Mouse (Mus musculus) kidney, embryonic 14.5 days (tissue): ENCODE measurements around the gene Adh4. TPM values are rescaled to one million over a fixed set of nuclear protein-coding genes. Genes with fewer than 3 reads are reported as not detected.

Experiments
- ATAC-seq: fragments of 200-750 bp; cut with Nextera tagmentation; 2 replicates; pipeline ENCODE4 v1.8.0; 2017; ENCODE audit warnings: moderate number of reproducible peaks, mild to moderate bottlenecking, moderate TSS enrichment, moderate library complexity; ENCODE audit not compliant: low FRiP score, low TSS enrichment
- H3K27ac ChIP-seq: fragments of 300-500 bp; sonication (generic); 2 replicates; pipeline ENCODE4 v1.5.1; 2014; ENCODE audit warnings: low read depth, mild to moderate bottlenecking, low read length, moderate library complexity, mixed read lengths
- H3K27me3 ChIP-seq: fragments of 300-500 bp; sonication (generic); 2 replicates; pipeline ENCODE4 v1.6.1; 2014; ENCODE audit warnings: mild to moderate bottlenecking, low read length; ENCODE audit not compliant: control insufficient read depth, insufficient read depth
- H3K36me3 ChIP-seq: fragments of 300-500 bp; sonication (generic); 2 replicates; pipeline ENCODE4 v1.6.1; 2014; ENCODE audit warnings: low read length, mixed read lengths; ENCODE audit not compliant: control insufficient read depth, insufficient read depth
- H3K4me1 ChIP-seq: fragments of 300-500 bp; sonication (generic); 2 replicates; pipeline ENCODE4 v1.6.1; 2014; ENCODE audit warnings: low read length, mixed read lengths; ENCODE audit not compliant: control insufficient read depth, insufficient read depth
- H3K4me2 ChIP-seq: fragments of 300-500 bp; sonication (generic); replicated peaks from 2 replicates; pipeline ENCODE4 v1.6.1; 2014; ENCODE audit warnings: low read depth, mild to moderate bottlenecking, low read length
- H3K4me3 ChIP-seq: fragments of 300-500 bp; sonication (generic); 2 replicates; pipeline ENCODE4 v1.5.1; 2014; ENCODE audit warnings: mild to moderate bottlenecking, low read length
- H3K9ac ChIP-seq: fragments of 300-500 bp; sonication (generic); 2 replicates; pipeline ENCODE4 v1.6.1; 2014; ENCODE audit warnings: low read depth, mild to moderate bottlenecking, low read length, moderate library complexity
- H3K9me3 ChIP-seq: fragments of 300-500 bp; sonication (generic); 2 replicates; pipeline ENCODE4 v1.6.1; 2016; ENCODE audit warnings: low read length; ENCODE audit not compliant: control insufficient read depth
- WGBS: fragments of 180-500 bp; shearing (Covaris S2); extraction: QIAGEN DNeasy Blood & Tissue Kit; methylation state at CpG from one replicate; pipeline ENCODE4 v1.1.7; 2014; 5-methylcytosine and 5-hydroxymethylcytosine counted together
- polyA plus RNA-seq: library from polyadenylated mRNA; unstranded; fragments of >200 nt; fragmentation: Nextera tagmentation; extraction: Ambion mirVana; gene quantifications from 2 replicates; pipeline ENCODE4 v1.2.1, GENCODE M21; 2014

Adh4 gene
- polyA plus RNA-seq, 1 experiment from 2014 or later = not detected

GRCm38 (mm10) chr3:138405341-138405740 is 9.9 kb upstream of the Adh4 start:
- no peaks in the 10 kb centered on the region for H3K27me3 ChIP-seq
- H3K9me3 ChIP-seq = no peaks in the 10 kb centered on the region
- no peaks in the 10 kb centered on the region for H3K36me3 ChIP-seq
- no peak overlapping the region for H3K27ac ChIP-seq
- no peak overlapping the region for H3K4me3 ChIP-seq
- H3K9ac ChIP-seq = no peak overlapping the region
- no peaks in the 10 kb centered on the region for H3K4me1 ChIP-seq
- 36% methylated on average over 3 of the region's 3 CpGs for WGBS
- no peak for ATAC-seq
- no peak overlapping the region for H3K4me2 ChIP-seq

GRCm38 (mm10) chr3:138405840-138406239 is 9.4 kb upstream of the Adh4 start:
- Histone ChIP-seq H3K4me3 (no peak overlapping the region), H3K27ac (no peak overlapping the region), H3K4me1 (no peaks in the 10 kb centered on the region), H3K27me3 (no peaks in the 10 kb centered on the region), H3K4me2 (no peak overlapping the region), H3K36me3 (no peaks in the 10 kb centered on the region), H3K9ac (no peak overlapping the region), H3K9me3 (no peaks in the 10 kb centered on the region)
- 64% methylated on average over 7 of the region's 7 CpGs for WGBS
- ATAC-seq = no peak

GRCm38 (mm10) chr3:138407920-138408319 is 7.3 kb upstream of the Adh4 start:
- WGBS = 63% methylated on average over 1 of the region's 1 CpGs
- H3K36me3 ChIP-seq = no peaks in the 10 kb centered on the region
- H3K4me2 ChIP-seq = no peak overlapping the region
- H3K27me3 ChIP-seq = no peaks in the 10 kb centered on the region
- ATAC-seq = peak; percentile 84
- H3K27ac ChIP-seq = peak overlapping the region; percentile 38; the same call in 1 of the 2 replicates
- H3K9me3 ChIP-seq = no peaks in the 10 kb centered on the region
- no peaks in the 10 kb centered on the region for H3K4me1 ChIP-seq
- H3K4me3 ChIP-seq = no peak overlapping the region
- H3K9ac ChIP-seq = no peak overlapping the region

GRCm38 (mm10) chr3:138409585-138409984 is 5.7 kb upstream of the Adh4 start:
- Histone ChIP-seq H3K36me3 (no peaks in the 10 kb centered on the region), H3K4me2 (no peak overlapping the region), H3K27me3 (no peaks in the 10 kb centered on the region), H3K9ac (no peak overlapping the region), H3K27ac (no peak overlapping the region), H3K4me1 (no peaks in the 10 kb centered on the region), H3K4me3 (no peak overlapping the region), H3K9me3 (no peaks in the 10 kb centered on the region)
- ATAC-seq = no peak
- WGBS = 83% methylated on average over 1 of the region's 1 CpGs

GRCm38 (mm10) chr3:138410211-138410610 is 5.1 kb upstream of the Adh4 start:
- H3K9ac ChIP-seq = no peak overlapping the region
- WGBS = 83% methylated on average over 3 of the region's 3 CpGs

GRCm38 (mm10) chr3:138419369-138419768 is 4.1 kb downstream of the Adh4 start:
- 74% methylated on average over 6 of the region's 6 CpGs for WGBS

More at GRCm38 (mm10) chr3:138410211-138410610, 5.1 kb upstream of the Adh4 start:
- Histone ChIP-seq H3K27ac (no peak overlapping the region), H3K4me1 (no peaks in the 10 kb centered on the region), H3K4me3 (no peak overlapping the region), H3K36me3 (no peaks in the 10 kb centered on the region), H3K9me3 (no peaks in the 10 kb centered on the region), H3K27me3 (no peaks in the 10 kb centered on the region), H3K4me2 (no peak overlapping the region)
- ATAC-seq = no peak

GRCm38 (mm10) chr3:138420385-138420784 is 5.1 kb downstream of the Adh4 start:
- Histone ChIP-seq H3K36me3 (no peaks in the 10 kb centered on the region), H3K9ac (no peak overlapping the region), H3K4me1 (no peaks in the 10 kb centered on the region), H3K4me2 (no peak overlapping the region), H3K27ac (no peak overlapping the region), H3K9me3 (no peaks in the 10 kb centered on the region), H3K4me3 (no peak overlapping the region), H3K27me3 (no peaks in the 10 kb centered on the region)
- 96% methylated on average over 3 of the region's 3 CpGs for WGBS
- ATAC-seq = no peak

More at GRCm38 (mm10) chr3:138419369-138419768, 4.1 kb downstream of the Adh4 start:
- no peak overlapping the region for H3K27ac ChIP-seq
- no peaks in the 10 kb centered on the region for H3K36me3 ChIP-seq
- H3K27me3 ChIP-seq = no peaks in the 10 kb centered on the region
- no peak overlapping the region for H3K4me2 ChIP-seq
- no peak overlapping the region for H3K4me3 ChIP-seq
- no peak overlapping the region for H3K9ac ChIP-seq
- ATAC-seq = no peak
- H3K4me1 ChIP-seq = no peaks in the 10 kb centered on the region
- H3K9me3 ChIP-seq = no peaks in the 10 kb centered on the region

GRCm38 (mm10) chr3:138423664-138424063 is 8.4 kb downstream of the Adh4 start:
- no peaks in the 10 kb centered on the region for H3K4me1 ChIP-seq
- no peak overlapping the region for H3K27ac ChIP-seq
- no peaks in the 10 kb centered on the region for H3K36me3 ChIP-seq
- H3K4me3 ChIP-seq = no peak overlapping the region
- no peaks in the 10 kb centered on the region for H3K27me3 ChIP-seq
- H3K9me3 ChIP-seq = no peaks in the 10 kb centered on the region
- no peak overlapping the region for H3K4me2 ChIP-seq
- no peak overlapping the region for H3K9ac ChIP-seq
- WGBS = 66% methylated on average over 2 of the region's 2 CpGs
- no peak for ATAC-seq

GRCm38 (mm10) chr3:138424247-138424646 is 9.0 kb downstream of the Adh4 start:
- no peaks in the 10 kb centered on the region for H3K9me3 ChIP-seq
- ATAC-seq = no peak
- no peak overlapping the region for H3K4me2 ChIP-seq
- no peaks in the 10 kb centered on the region for H3K27me3 ChIP-seq
- 71% methylated on average over 4 of the region's 4 CpGs for WGBS
- no peak overlapping the region for H3K9ac ChIP-seq
- H3K36me3 ChIP-seq = no peaks in the 10 kb centered on the region
- H3K27ac ChIP-seq = no peak overlapping the region
- no peaks in the 10 kb centered on the region for H3K4me1 ChIP-seq
- no peak overlapping the region for H3K4me3 ChIP-seq
